Mouse (Mus musculus): Measurements from ENCODE around the gene Tas2r144. TPM values are rescaled to one million over a fixed set of nuclear protein-coding genes. Genes with fewer than 3 reads are reported as not detected.
A peak's percentile ranks its signal among the peaks of the same experiment; 100 is the strongest.

The Tas2r144 gene
- polyA plus RNA-seq, 1 experiment from 2014 or later, result not detected

DNA sequence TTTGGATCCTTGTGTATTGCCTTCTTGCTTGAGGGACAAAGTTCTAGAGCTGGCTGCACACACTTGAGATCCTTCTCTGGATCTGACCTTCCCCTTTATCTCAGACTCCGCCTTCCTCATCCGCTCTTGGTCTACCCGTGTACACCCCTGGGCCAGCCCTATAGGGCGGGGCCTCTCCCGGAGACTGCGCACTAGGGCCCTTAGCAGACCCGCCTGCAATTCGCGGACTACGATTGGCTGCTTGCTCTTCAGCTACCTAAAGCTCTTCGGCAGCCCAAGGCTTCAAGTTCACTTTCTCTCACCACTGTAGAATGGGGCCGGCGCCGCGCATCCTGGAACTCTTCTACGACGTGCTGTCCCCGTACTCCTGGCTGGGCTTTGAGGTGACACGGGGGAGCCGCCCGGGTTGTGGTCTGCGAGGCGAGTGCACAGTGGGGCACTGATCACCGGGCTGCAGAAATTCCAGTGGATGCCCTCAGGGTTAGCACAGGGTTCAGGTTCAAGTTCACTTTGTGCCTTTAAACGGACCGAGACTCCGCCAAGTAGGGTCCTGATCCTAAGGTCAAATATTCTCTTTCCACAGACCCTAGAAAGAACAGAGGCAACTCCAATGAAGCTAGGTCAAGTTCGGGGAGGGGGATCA, 30.7 kb downstream of the Tas2r144 start, which contains the start of gene Gstk1:
Gene Gstk1, plus strand, starts transcription at position 225 of the 643 bp plus-strand sequence.
- 3% methylated on average over 28 of the region's 28 CpGs for WGBS
- H3K4me2 ChIP-seq, result peak within 1 kb of the TSS; percentile 68
- peaks cover 14% of the 10 kb centered on the region for H3K27me3 ChIP-seq
- no peaks in the 10 kb centered on the region for H3K36me3 ChIP-seq (replicated peaks)
- no peak within 1 kb of the TSS for H3K27ac ChIP-seq
- peak within 1 kb of the TSS; percentile 56 for H3K9ac ChIP-seq
- no peaks in the 10 kb centered on the region for H3K9me3 ChIP-seq
- H3K4me1 ChIP-seq, result no peaks in the 10 kb centered on the region; the same call in 1 of the 2 replicates
- H3K4me3 ChIP-seq (replicated peaks), result peak within 1 kb of the TSS; percentile 45
- peak; percentile 99 for ATAC-seq (ENCODE audit: low FRiP score)

DNA sequence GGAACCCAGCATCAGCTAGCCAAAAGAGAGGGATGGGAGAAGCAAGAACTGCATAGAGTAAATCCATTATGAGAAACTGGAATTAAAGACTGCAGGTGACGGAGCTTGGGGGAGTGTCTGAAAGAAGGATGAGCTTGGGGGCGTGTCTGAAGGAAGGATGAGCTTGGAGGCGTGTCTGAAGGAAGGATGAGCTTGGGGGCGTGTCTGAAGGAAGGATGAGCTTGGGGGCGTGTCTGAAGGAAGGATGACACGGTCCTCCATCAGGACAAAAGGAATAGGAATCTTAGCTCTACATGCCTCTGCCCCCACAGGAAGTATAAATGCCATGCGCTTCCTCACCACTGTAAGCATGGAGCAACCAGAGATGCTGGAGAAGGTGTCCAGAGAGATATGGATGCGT, 32.0 kb downstream of the Tas2r144 start:
- Histone ChIP-seq H3K4me1 (no peaks in the 10 kb centered on the region; the same call in 1 of the 2 replicates), H3K27ac (no peak overlapping the region), H3K4me2 (no peak overlapping the region), H3K27me3 (peaks cover 14% of the 10 kb centered on the region), H3K36me3 (replicated peaks) (no peaks in the 10 kb centered on the region), H3K9me3 (no peaks in the 10 kb centered on the region), H3K9ac (no peak overlapping the region), H3K4me3 (replicated peaks) (no peak overlapping the region)
- peak; percentile 18; the same call in 1 of the 2 replicates for ATAC-seq (ENCODE audit: low FRiP score)
- WGBS, result 9% methylated on average over 8 of the region's 8 CpGs

DNA sequence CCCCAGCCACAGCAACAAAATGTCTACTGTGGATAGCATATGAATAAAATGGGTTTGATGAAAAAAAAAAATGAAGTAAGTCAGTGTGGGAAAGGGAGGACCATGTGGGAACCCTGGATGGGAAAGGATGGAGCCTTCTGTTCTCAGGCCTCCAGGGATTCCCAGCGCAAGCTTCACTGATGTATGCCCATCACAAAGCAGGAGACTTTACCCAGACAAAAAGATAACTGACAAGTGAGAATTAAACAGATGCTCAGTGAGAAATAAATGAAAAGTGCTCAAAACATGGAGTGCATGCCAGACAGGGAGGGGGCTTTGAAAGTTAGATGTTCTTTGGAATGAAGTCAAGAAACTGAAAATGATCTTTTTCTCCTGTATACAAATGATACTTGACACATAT, 32.9 kb downstream of the Tas2r144 start:
- Histone ChIP-seq H3K9ac (no peak overlapping the region), H3K27me3 (peaks cover 14% of the 10 kb centered on the region), H3K4me3 (replicated peaks) (no peak overlapping the region), H3K4me1 (no peaks in the 10 kb centered on the region; the same call in 1 of the 2 replicates), H3K4me2 (no peak overlapping the region), H3K27ac (no peak overlapping the region), H3K36me3 (replicated peaks) (no peaks in the 10 kb centered on the region), H3K9me3 (no peaks in the 10 kb centered on the region)
- WGBS, result 84% methylated on average over 1 of the region's 1 CpGs
- ATAC-seq (ENCODE audit: low FRiP score), result no peak

DNA sequence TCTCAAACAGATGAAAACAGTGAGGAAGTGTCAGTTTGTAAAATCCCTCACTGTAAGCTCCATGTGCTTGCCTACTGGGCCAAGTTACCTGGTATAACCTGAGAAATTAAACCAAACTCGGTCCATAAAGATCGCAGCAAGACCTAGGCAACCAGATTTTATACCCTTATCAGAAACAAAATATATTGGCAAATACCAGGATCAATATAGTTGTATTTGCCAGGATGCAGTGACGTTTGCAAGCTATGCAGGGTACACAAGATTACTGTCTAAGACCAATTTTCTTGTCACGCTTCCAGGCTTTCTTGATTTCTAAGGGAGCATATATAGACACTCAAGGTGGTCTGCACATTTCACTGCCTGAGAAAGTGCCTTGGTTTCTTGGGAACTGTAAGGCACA, 36.7 kb downstream of the Tas2r144 start:
- Histone ChIP-seq H3K4me3 (replicated peaks) (no peak overlapping the region), H3K9me3 (no peaks in the 10 kb centered on the region), H3K9ac (no peak overlapping the region), H3K4me1 (no peaks in the 10 kb centered on the region), H3K27me3 (peaks cover 5% of the 10 kb centered on the region; the same call in 1 of the 2 replicates), H3K27ac (no peak overlapping the region), H3K36me3 (replicated peaks) (no peaks in the 10 kb centered on the region), H3K4me2 (no peak overlapping the region)
- ATAC-seq (ENCODE audit: low FRiP score), result no peak
- WGBS, result 88% methylated on average over 4 of the region's 4 CpGs

DNA sequence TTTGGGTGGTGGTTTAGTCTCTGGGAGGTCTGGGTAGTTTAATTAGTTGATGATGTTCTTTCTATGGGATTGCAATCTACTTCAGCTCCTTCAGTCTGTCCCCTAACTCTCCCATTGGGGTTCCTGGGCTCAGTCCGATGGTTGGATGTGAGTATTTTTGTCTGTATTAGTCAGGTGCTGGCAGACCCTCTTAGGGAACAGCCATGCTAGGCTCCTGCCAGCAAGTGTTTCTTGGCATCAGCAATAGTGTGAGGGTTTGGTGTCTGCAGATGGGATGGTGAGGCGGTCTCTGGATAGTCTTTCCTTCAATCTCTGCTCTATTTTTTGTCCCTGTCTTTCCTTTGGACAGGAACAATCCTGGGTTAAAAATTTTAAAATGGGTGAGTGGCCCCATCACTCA, 38.0 kb downstream of the Tas2r144 start:
- no peaks in the 10 kb centered on the region for H3K9me3 ChIP-seq
- no peaks in the 10 kb centered on the region for H3K27me3 ChIP-seq
- no peak overlapping the region for H3K4me2 ChIP-seq
- no peak overlapping the region for H3K4me3 ChIP-seq (replicated peaks)
- 83% methylated on average over 2 of the region's 2 CpGs for WGBS
- H3K4me1 ChIP-seq, result no peaks in the 10 kb centered on the region
- H3K27ac ChIP-seq, result no peak overlapping the region
- no peak for ATAC-seq (ENCODE audit: low FRiP score)
- no peaks in the 10 kb centered on the region for H3K36me3 ChIP-seq (replicated peaks)
- no peak overlapping the region for H3K9ac ChIP-seq

DNA sequence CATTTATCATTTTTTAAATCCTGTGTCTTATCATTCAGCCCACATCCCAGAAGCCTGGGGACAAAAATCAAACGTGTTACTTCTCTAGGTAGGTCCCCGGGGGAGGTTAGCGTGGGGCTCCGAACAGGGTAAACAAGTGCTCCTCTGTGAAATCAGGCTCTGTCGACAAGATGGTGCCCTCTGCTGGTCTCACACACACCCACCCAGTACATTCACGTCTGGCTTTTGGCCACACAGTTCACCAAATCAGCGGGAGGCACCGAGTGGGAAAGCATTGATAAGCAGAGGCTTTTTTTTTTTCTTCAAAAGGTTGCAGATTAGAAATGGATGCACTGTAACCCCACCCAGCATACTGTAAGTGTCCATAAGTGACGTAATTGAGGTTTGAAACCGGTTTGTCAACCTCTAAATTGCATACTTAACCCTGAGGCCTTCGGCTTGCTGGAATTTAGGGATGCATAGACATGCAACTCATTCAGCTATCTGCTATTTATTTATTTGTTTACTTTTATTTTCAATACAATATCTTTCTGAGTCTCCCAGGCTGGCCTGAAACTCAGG, 42.3 kb downstream of the Tas2r144 start:
- no peaks in the 10 kb centered on the region for H3K4me1 ChIP-seq
- 24% methylated on average over 11 of the region's 11 CpGs for WGBS
- no peaks in the 10 kb centered on the region for H3K36me3 ChIP-seq (replicated peaks)
- H3K4me2 ChIP-seq, result no peak overlapping the region
- H3K27ac ChIP-seq, result no peak overlapping the region
- H3K4me3 ChIP-seq (replicated peaks), result no peak overlapping the region
- no peaks in the 10 kb centered on the region for H3K9me3 ChIP-seq
- H3K27me3 ChIP-seq, result no peaks in the 10 kb centered on the region
- ATAC-seq (ENCODE audit: low FRiP score), result peak; percentile 58; the same call in 1 of the 2 replicates
- no peak overlapping the region for H3K9ac ChIP-seq

DNA sequence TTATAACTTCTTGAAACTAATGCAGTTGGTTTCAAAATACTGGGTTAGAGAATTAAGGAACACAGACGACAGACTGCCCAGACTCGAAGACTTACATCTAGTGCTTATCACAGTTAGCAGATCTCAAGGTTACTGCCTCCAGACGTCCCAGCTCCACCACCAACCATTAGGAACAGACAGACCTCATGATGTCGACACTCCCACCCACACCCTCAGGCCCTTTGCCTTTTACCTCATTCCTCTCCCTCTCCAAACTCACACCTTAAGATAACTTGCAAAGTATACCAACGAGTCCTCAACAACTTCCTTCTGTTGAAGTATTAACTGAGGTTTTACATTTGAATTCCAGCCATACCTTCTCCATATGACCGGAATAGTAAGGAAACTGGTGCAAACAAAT, 45.3 kb downstream of the Tas2r144 start:
- H3K9me3 ChIP-seq, result no peaks in the 10 kb centered on the region
- H3K36me3 ChIP-seq (replicated peaks), result no peaks in the 10 kb centered on the region
- H3K4me2 ChIP-seq, result no peak overlapping the region
- no peaks in the 10 kb centered on the region for H3K27me3 ChIP-seq
- no peak overlapping the region for H3K9ac ChIP-seq
- H3K4me1 ChIP-seq, result no peaks in the 10 kb centered on the region
- H3K27ac ChIP-seq, result no peak overlapping the region
- H3K4me3 ChIP-seq (replicated peaks), result no peak overlapping the region
- ATAC-seq (ENCODE audit: low FRiP score), result no peak
- WGBS, result 76% methylated on average over 6 of the region's 6 CpGs

DNA sequence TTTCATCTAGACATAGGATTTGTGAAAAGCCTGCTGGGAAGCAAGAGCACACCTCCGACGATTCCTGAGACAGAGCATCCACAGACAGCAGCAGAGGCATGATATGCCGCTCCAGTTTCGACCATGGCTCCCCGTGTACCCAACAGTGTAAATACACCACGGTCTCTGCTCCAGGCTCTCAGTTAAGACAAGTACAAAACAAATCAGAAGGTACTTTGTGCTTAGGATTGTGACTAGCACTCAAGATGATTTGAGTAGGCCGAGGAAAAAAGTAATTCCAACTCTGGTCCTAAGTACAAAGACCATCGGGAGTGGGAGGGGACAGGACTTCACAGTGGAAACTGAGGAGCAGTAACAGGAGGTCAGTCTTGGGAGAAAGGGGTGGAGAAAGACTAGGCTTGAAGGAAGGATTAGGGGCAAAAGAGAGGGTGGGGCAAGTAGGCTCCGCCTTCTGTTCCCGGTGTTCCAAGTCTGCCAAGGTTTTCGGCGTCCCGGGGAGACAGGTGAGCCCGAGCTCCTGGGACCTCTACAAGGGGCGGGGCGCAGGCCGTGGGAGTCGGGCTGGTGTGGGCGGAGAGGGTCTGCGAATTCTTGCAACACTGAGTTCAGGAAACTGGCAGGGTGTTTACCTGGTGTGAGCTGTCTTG, 46.5 kb downstream of the Tas2r144 start, which contains the start of gene Tmem139:
Gene Tmem139, plus strand, starts transcription at position 447 of the 647 bp plus-strand sequence.
- ATAC-seq (ENCODE audit: low FRiP score), result no peak
- Histone ChIP-seq H3K4me2 (no peak within 1 kb of the TSS), H3K27ac (no peak within 1 kb of the TSS), H3K9me3 (no peaks in the 10 kb centered on the region), H3K36me3 (replicated peaks) (no peaks in the 10 kb centered on the region), H3K9ac (0 out of 2 replicates have a peak within 1 kb of the TSS, but pooled peaks have one; percentile 17), H3K27me3 (no peaks in the 10 kb centered on the region), H3K4me3 (replicated peaks) (no peak within 1 kb of the TSS), H3K4me1 (peaks cover 4% of the 10 kb centered on the region)
- WGBS, result 21% methylated on average over 20 of the region's 20 CpGs

DNA sequence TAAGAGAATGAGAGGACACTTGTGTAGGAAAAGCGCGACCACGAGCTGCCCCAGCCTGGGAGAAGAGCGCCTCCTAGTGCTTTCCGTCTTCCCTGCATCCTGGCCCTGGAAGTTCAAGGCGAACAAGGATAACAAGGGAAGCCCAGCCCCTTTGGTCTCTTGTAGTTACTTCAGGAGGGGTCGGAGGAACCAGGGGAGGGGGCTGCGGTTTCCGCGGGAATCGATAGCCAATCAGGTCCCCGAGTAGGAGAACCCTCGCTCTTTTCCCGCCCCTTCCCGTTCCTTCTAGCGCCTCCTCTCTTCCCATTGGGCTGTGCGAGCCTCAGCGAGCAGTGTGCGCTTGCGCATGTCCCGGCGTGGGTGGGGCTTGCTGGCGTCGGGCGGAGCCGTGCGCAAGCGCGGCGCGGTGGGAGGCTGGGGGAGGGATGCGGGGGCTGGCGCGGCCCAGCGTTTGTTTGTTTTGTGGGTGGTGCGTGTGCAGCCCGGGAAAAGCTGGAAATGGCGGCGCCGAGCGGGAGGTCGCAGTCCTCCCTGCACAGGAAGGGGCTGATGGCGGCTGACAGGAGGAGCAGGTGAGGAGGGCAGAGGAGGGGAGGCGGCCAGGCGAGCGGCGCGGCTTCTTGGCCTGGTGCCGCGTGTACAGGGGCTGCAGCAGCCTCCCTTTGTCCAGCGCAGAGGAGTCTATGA, 49.6 kb downstream of the Tas2r144 start, which contains the start of gene Casp2:
Gene Casp2, plus strand, starts transcription at position 360 of the 687 bp plus-strand sequence.
- under 1% methylated on average over 44 of the region's 51 CpGs for WGBS
- peak; percentile 99 for ATAC-seq (ENCODE audit: low FRiP score)
- no peaks in the 10 kb centered on the region for H3K27me3 ChIP-seq
- no peaks in the 10 kb centered on the region for H3K9me3 ChIP-seq
- H3K4me1 ChIP-seq, result peaks cover 8% of the 10 kb centered on the region
- H3K4me3 ChIP-seq (replicated peaks), result peak within 1 kb of the TSS; percentile 84
- H3K36me3 ChIP-seq (replicated peaks), result peaks cover 25% of the 10 kb centered on the region
- peak within 1 kb of the TSS; percentile 90 for H3K27ac ChIP-seq
- H3K9ac ChIP-seq, result peak within 1 kb of the TSS; percentile 94
- peak within 1 kb of the TSS; percentile 72 for H3K4me2 ChIP-seq

Other genes starting within 250 kb of the Tas2r144 start
- not detected in 2 replicates for gene Sval3, start 247.2 kb upstream of the Tas2r144 start, polyA plus RNA-seq (2016; fragmentation: Nextera tagmentation; extraction: Ambion mirVana)
- gene Sva, start 176.9 kb upstream of the Tas2r144 start, polyA plus RNA-seq (2016; fragmentation: Nextera tagmentation; extraction: Ambion mirVana), result not detected in 2 replicates
- not detected in 2 replicates for gene Tas2r139, start 74.4 kb upstream of the Tas2r144 start, polyA plus RNA-seq (2016; fragmentation: Nextera tagmentation; extraction: Ambion mirVana)
- gene Gstk1, start 30.6 kb downstream of the Tas2r144 start, polyA plus RNA-seq (2016; fragmentation: Nextera tagmentation; extraction: Ambion mirVana), result 11.8 and 12.8 TPM in 2 replicates
- gene Tmem139, start 46.6 kb downstream of the Tas2r144 start, polyA plus RNA-seq (2016; fragmentation: Nextera tagmentation; extraction: Ambion mirVana), result 0.17 TPM in 1 of 2 replicates, not detected in the other
- gene Casp2, start 49.7 kb downstream of the Tas2r144 start, polyA plus RNA-seq (2016; fragmentation: Nextera tagmentation; extraction: Ambion mirVana), result 74.0 and 79.8 TPM in 2 replicates
- gene Clcn1, start 71.4 kb downstream of the Tas2r144 start, polyA plus RNA-seq (2016; fragmentation: Nextera tagmentation; extraction: Ambion mirVana), result 1.7 and 2.2 TPM in 2 replicates
- gene Fam131b, start 109.3 kb downstream of the Tas2r144 start, polyA plus RNA-seq (2016; fragmentation: Nextera tagmentation; extraction: Ambion mirVana), result 3.6 and 4.7 TPM in 2 replicates
- gene Zyx, start 134.3 kb downstream of the Tas2r144 start, polyA plus RNA-seq (2016; fragmentation: Nextera tagmentation; extraction: Ambion mirVana), result 66.6 and 71.1 TPM in 2 replicates
- gene Epha1, start 157.9 kb downstream of the Tas2r144 start, polyA plus RNA-seq (2016; fragmentation: Nextera tagmentation; extraction: Ambion mirVana), result 0.69 and 1.4 TPM in 2 replicates
- not detected in 2 replicates for gene Tas2r143, start 184.9 kb downstream of the Tas2r144 start, polyA plus RNA-seq (2016; fragmentation: Nextera tagmentation; extraction: Ambion mirVana)
- gene Tas2r135, start 190.1 kb downstream of the Tas2r144 start, polyA plus RNA-seq (2016; fragmentation: Nextera tagmentation; extraction: Ambion mirVana), result not detected in 2 replicates
- gene Tas2r126, start 219.2 kb downstream of the Tas2r144 start, polyA plus RNA-seq (2016; fragmentation: Nextera tagmentation; extraction: Ambion mirVana), result not detected in 2 replicates
- gene Olfr458, start 249.9 kb downstream of the Tas2r144 start, polyA plus RNA-seq (2016; fragmentation: Nextera tagmentation; extraction: Ambion mirVana), result not detected in 2 replicates